Mouse (Mus musculus): ENCODE data around the gene Methig1. TPM values are rescaled to one million over a fixed set of nuclear protein-coding genes. Genes with fewer than 3 reads are reported as not detected.

Methig1 gene
- polyA plus RNA-seq, 1 experiment from 2014 or later, result 0.62 TPM

DNA sequence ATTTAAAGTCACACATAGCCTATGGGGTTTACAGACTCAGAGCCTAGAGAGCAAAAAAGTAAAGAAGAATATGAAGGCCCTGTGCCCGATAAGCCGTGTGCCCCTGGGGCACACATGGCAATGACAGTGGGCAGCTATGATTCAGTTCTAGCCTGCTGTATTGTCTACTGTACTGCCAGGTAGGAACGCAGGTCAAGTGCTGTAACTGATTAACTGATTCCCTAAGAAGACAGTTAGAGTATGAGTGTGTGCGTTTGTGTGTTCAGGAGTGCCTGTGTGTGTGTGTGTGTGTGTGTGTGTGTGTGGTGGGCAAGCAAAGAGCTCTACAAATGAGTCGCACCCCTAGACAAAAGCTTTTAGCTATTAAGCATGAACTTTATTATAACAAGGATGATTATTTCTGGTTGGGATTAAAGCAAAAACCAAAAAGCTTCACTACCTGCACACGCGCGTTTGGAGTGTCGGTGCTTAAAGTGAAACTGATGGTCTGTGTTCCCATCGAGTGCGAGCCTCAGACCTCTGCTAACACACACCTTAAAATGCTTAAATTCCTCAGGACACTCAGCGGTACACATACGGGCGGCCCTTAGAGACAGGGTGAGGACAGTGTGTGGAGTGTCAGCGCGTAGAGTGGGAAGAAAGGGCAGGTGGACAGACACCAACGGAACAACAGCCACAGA, 34.7 kb downstream of the Methig1 start:
- no peaks in the 10 kb centered on the region for H3K9me3 ChIP-seq
- no peak for ATAC-seq (ENCODE audit: low FRiP score)
- no peak overlapping the region for H3K4me3 ChIP-seq
- no peaks in the 10 kb centered on the region for H3K27me3 ChIP-seq
- no peak overlapping the region for H3K27ac ChIP-seq
- H3K4me1 ChIP-seq (replicated peaks), result peaks cover 4% of the 10 kb centered on the region; the same call in 1 of the 2 replicates
- no peaks in the 10 kb centered on the region; the same call in 1 of the 2 replicates for H3K36me3 ChIP-seq
- H3K9ac ChIP-seq, result no peak overlapping the region
- WGBS, result 95% methylated on average over 17 of the region's 17 CpGs
- no peak overlapping the region for H3K4me2 ChIP-seq

DNA sequence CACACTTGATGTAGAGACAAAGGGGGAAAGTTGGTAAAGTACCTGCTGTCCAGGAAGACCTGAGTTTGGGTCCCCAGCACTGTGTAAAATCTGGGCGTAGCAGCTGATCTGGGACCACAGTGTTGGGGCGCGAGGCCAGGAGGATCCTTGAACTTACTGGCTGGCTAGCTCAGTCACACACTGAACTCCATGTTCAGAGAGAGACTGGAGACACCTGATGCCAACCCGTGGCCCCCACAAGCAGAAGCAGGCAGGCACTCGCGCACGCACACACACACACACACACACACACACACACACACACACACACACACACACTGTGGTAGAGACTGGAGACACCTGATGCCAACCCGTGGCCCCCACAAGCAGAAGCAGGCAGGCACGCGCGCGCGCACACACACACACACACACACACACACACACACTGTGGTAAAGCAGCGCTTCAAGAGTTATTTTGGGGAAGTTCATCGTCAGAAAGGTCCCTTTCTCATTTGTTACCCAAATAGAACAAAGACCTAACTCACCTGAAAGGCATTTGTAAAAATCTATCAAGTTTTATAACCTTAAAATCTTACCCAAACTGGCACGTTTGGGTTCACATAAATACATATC, 35.4 kb downstream of the Methig1 start:
- Histone ChIP-seq H3K27me3 (no peaks in the 10 kb centered on the region), H3K4me2 (no peak overlapping the region), H3K9me3 (no peaks in the 10 kb centered on the region), H3K4me1 (replicated peaks) (peaks cover 4% of the 10 kb centered on the region; the same call in 1 of the 2 replicates), H3K36me3 (peaks cover 5% of the 10 kb centered on the region), H3K27ac (no peak overlapping the region), H3K9ac (no peak overlapping the region), H3K4me3 (no peak overlapping the region)
- 89% methylated on average over 16 of the region's 16 CpGs for WGBS
- ATAC-seq (ENCODE audit: low FRiP score), result no peak

- no peaks in the 10 kb centered on the region for H3K9me3 ChIP-seq
- H3K4me2 ChIP-seq, result no peak overlapping the region
- no peak overlapping the region for H3K4me3 ChIP-seq
- H3K27ac ChIP-seq, result no peak overlapping the region
- no peak for ATAC-seq (ENCODE audit: low FRiP score)
- 64% methylated on average over 9 of the region's 9 CpGs for WGBS
- no peak overlapping the region for H3K9ac ChIP-seq
- peaks cover 11% of the 10 kb centered on the region for H3K36me3 ChIP-seq
- peaks cover 4% of the 10 kb centered on the region; the same call in 1 of the 2 replicates for H3K4me1 ChIP-seq (replicated peaks)
- H3K27me3 ChIP-seq, result no peaks in the 10 kb centered on the region
Observed at GRCm38 (mm10) chr15:100388886-100389285, 35.9 kb downstream of the Methig1 start.

DNA sequence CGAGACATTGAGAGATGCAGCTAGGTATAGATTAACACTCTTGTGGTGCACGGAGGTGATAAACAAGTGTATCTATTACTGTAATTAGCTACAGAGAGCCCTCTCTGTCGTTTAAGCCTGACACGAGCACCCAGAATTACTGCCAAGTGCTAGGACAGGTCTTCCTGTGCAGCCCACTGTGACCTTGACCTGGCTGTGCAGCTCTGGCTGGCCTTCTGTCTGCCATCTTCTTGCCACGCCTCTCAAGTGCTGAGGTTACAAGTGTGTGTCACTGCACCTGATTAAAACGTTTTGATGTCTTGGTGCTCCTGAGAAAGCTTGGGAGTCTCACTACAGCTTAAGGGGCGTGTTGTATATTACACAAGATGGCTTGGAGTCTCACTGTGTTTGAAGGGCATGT, 38.1 kb downstream of the Methig1 start:
- Histone ChIP-seq H3K36me3 (peaks cover 32% of the 10 kb centered on the region), H3K27me3 (no peaks in the 10 kb centered on the region), H3K27ac (no peak overlapping the region), H3K9me3 (no peaks in the 10 kb centered on the region), H3K4me3 (no peak overlapping the region), H3K4me2 (no peak overlapping the region), H3K9ac (no peak overlapping the region), H3K4me1 (replicated peaks) (peaks cover 4% of the 10 kb centered on the region; the same call in 1 of the 2 replicates)
- no peak for ATAC-seq (ENCODE audit: low FRiP score)
- 82% methylated on average over 7 of the region's 7 CpGs for WGBS

GRCm38 (mm10) chr15:100391599-100391998, 38.6 kb downstream of the Methig1 start:
- Histone ChIP-seq H3K4me2 (no peak overlapping the region), H3K4me1 (replicated peaks) (peaks cover 4% of the 10 kb centered on the region; the same call in 1 of the 2 replicates), H3K27ac (no peak overlapping the region), H3K36me3 (peaks cover 38% of the 10 kb centered on the region), H3K4me3 (no peak overlapping the region), H3K9ac (no peak overlapping the region), H3K27me3 (no peaks in the 10 kb centered on the region), H3K9me3 (no peaks in the 10 kb centered on the region)
- WGBS, result 95% methylated on average over 7 of the region's 7 CpGs
- ATAC-seq (ENCODE audit: low FRiP score), result no peak

GRCm38 (mm10) chr15:100393016-100393415, 40.1 kb downstream of the Methig1 start:
- H3K4me3 ChIP-seq, result no peak overlapping the region
- peaks cover 4% of the 10 kb centered on the region; the same call in 1 of the 2 replicates for H3K4me1 ChIP-seq (replicated peaks)
- no peak for ATAC-seq (ENCODE audit: low FRiP score)
- no peaks in the 10 kb centered on the region for H3K9me3 ChIP-seq
- H3K36me3 ChIP-seq, result peaks cover 52% of the 10 kb centered on the region
- no peaks in the 10 kb centered on the region for H3K27me3 ChIP-seq
- WGBS, result 88% methylated on average over 11 of the region's 11 CpGs
- no peak overlapping the region for H3K4me2 ChIP-seq
- H3K9ac ChIP-seq, result no peak overlapping the region
- H3K27ac ChIP-seq, result no peak overlapping the region

DNA sequence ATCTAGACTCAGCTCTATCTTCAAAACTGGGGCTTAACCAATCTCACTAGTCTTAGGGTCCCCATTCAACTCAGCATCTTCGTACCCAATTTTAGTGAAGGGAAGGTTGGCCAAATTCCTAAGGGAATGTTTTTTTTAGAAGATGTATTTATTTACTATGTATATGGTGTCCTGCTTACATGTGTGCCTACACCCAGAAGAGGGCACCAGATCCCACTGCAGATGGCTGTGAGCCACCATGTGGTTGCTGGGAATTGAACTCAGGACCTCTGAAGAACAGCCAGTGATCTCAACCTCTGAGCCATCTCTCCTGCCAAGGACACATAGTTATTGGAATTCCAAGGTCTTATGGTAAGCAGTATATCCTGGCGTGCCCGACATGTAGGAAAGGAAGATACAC, 42.6 kb downstream of the Methig1 start:
- no peaks in the 10 kb centered on the region for H3K4me1 ChIP-seq (replicated peaks)
- H3K27me3 ChIP-seq, result no peaks in the 10 kb centered on the region
- no peak for ATAC-seq (ENCODE audit: low FRiP score)
- no peak overlapping the region for H3K9ac ChIP-seq
- H3K4me3 ChIP-seq, result no peak overlapping the region
- H3K4me2 ChIP-seq, result no peak overlapping the region
- peaks cover 77% of the 10 kb centered on the region for H3K36me3 ChIP-seq
- H3K27ac ChIP-seq, result no peak overlapping the region
- 97% methylated on average over 3 of the region's 3 CpGs for WGBS
- H3K9me3 ChIP-seq, result no peaks in the 10 kb centered on the region

DNA sequence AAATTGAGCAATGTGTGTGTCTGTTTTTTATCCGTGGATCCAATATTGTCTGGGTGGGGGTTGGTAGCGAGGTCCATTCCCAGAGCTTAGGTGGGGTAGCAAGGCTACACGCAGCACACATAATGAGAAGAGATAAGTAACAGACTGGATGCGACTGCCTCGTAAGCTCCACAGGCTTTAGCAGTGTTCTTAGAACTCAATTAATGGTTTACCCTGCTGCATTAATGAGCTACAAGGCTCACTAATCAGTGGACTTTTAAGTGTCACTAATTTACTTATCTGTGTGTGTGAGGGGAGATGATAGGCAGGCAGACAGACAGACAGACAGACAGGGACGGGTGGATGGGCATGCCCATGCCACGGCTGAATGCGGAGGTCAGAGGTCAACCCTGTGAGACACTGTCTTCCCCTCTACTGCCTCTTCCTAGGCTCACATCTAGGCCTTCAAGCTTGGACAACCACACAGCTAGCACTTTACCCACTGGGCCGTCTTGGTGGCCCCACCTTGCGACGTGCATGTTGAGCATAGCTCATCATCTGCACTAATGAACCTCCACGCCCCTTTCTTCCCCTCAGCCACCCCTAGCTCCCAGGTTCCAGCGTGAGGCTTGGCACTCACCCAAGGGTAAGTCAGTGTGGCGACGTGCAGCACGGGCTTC, 47.8 kb downstream of the Methig1 start:
- Histone ChIP-seq H3K4me1 (replicated peaks) (no peaks in the 10 kb centered on the region), H3K27ac (no peak overlapping the region), H3K36me3 (peaks cover 99% of the 10 kb centered on the region), H3K9me3 (no peaks in the 10 kb centered on the region), H3K4me2 (no peak overlapping the region), H3K4me3 (no peak overlapping the region), H3K27me3 (no peaks in the 10 kb centered on the region), H3K9ac (no peak overlapping the region)
- 86% methylated on average over 16 of the region's 16 CpGs for WGBS
- no peak for ATAC-seq (ENCODE audit: low FRiP score)

- H3K9ac ChIP-seq, result no peak overlapping the region
- peaks cover 95% of the 10 kb centered on the region for H3K36me3 ChIP-seq
- no peaks in the 10 kb centered on the region for H3K4me1 ChIP-seq (replicated peaks)
- H3K4me2 ChIP-seq, result no peak overlapping the region
- H3K9me3 ChIP-seq, result no peaks in the 10 kb centered on the region
- H3K27me3 ChIP-seq, result no peaks in the 10 kb centered on the region
- no peak overlapping the region for H3K27ac ChIP-seq
- 92% methylated on average over 4 of the region's 4 CpGs for WGBS
- H3K4me3 ChIP-seq, result no peak overlapping the region
- ATAC-seq (ENCODE audit: low FRiP score), result no peak
Observed at GRCm38 (mm10) chr15:100401811-100402210, 48.9 kb downstream of the Methig1 start.

DNA sequence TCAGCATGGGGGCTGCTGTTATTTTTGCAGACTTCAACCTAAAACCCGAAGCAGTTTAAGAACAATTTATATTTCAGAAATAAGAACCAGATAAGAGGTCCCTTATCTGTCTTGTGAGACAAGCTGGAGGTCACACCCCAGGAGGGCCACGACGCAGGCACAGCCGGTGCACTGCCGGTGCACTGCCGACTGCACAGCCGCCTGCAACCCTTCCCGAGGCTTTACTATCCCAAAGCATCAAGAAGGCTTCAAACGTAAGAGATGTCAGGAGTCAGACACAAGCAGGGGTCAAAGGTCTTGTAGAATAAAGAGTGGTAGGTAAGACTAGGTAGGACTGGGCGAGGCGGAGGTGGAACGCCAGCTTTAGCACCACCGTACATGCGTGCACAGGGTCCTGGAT, 49.4 kb downstream of the Methig1 start:
- Histone ChIP-seq H3K27ac (no peak overlapping the region), H3K4me1 (replicated peaks) (no peaks in the 10 kb centered on the region), H3K4me3 (no peak overlapping the region), H3K36me3 (peaks cover 93% of the 10 kb centered on the region), H3K9me3 (no peaks in the 10 kb centered on the region), H3K4me2 (no peak overlapping the region), H3K9ac (no peak overlapping the region), H3K27me3 (no peaks in the 10 kb centered on the region)
- 93% methylated on average over 14 of the region's 14 CpGs for WGBS
- ATAC-seq (ENCODE audit: low FRiP score), result no peak

GRCm38 (mm10) chr15:100402798-100403197, 49.8 kb downstream of the Methig1 start:
- Histone ChIP-seq H3K36me3 (peaks cover 93% of the 10 kb centered on the region), H3K4me1 (replicated peaks) (no peaks in the 10 kb centered on the region), H3K4me2 (no peak overlapping the region), H3K27ac (no peak overlapping the region), H3K9ac (no peak overlapping the region), H3K9me3 (no peaks in the 10 kb centered on the region), H3K27me3 (no peaks in the 10 kb centered on the region), H3K4me3 (no peak overlapping the region)
- WGBS, result 95% methylated on average over 4 of the region's 4 CpGs
- ATAC-seq (ENCODE audit: low FRiP score), result no peak

GRCm38 (mm10) chr15:100403318-100404000, 50.5 kb downstream of the Methig1 start:
- peaks cover 93% of the 10 kb centered on the region for H3K36me3 ChIP-seq

More at GRCm38 (mm10) chr15:100403318-100404000, 50.5 kb downstream of the Methig1 start:
- WGBS, result 95% methylated on average over 16 of the region's 16 CpGs
- ATAC-seq (ENCODE audit: low FRiP score), result no peak
- Histone ChIP-seq H3K4me2 (no peak overlapping the region), H3K9ac (no peak overlapping the region), H3K27me3 (no peaks in the 10 kb centered on the region), H3K4me3 (no peak overlapping the region), H3K4me1 (replicated peaks) (no peaks in the 10 kb centered on the region), H3K27ac (no peak overlapping the region), H3K9me3 (no peaks in the 10 kb centered on the region)
